Mouse (Mus musculus) E14TG2a.4 (cell line): ENCODE measurements at regions not wholly inside any gene's neighbourhood (a gene's known extent, or its start where the extent isn't known, plus 50 kb on each side); places are given as distances from the start of the nearest gene placed in this dataset.

Experiments used
- H3K27me3 ChIP-seq: 2 replicates; pipeline ENCODE4 v1.6.1; 2014; ENCODE audit warnings: low read length, control low read depth; ENCODE audit not compliant: insufficient read depth
- H3K36me3 ChIP-seq: 2 replicates; pipeline ENCODE4 v1.6.1; 2014; ENCODE audit warnings: low read length, control low read depth; ENCODE audit not compliant: insufficient read depth
- H3K4me1 ChIP-seq: replicated peaks from 2 replicates; pipeline ENCODE4 v1.6.1; 2014; ENCODE audit warnings: low read depth, low read length, control low read depth
- H3K4me3 ChIP-seq: replicated peaks from 2 replicates; pipeline ENCODE4 v1.5.1; 2014; ENCODE audit warnings: mild to moderate bottlenecking, low read length
- H3K9me3 ChIP-seq: 2 replicates; pipeline ENCODE4 v1.6.1; 2014; ENCODE audit warnings: low read length, control low read depth
- CTCF ChIP-seq: conservative IDR thresholded peaks from 2 replicates; pipeline ENCODE4 v1.5.1; 2014; ENCODE audit warnings: low read length
- NANOG ChIP-seq: IDR thresholded peaks from 2 replicates; pipeline ENCODE4 v1.6.1; 2014; ENCODE audit warnings: borderline replicate concordance, low read length, mixed read lengths
- POU5F1 ChIP-seq: IDR thresholded peaks from 2 replicates; pipeline ENCODE4 v1.6.1; 2014; ENCODE audit warnings: low read length, borderline replicate concordance

DNA sequence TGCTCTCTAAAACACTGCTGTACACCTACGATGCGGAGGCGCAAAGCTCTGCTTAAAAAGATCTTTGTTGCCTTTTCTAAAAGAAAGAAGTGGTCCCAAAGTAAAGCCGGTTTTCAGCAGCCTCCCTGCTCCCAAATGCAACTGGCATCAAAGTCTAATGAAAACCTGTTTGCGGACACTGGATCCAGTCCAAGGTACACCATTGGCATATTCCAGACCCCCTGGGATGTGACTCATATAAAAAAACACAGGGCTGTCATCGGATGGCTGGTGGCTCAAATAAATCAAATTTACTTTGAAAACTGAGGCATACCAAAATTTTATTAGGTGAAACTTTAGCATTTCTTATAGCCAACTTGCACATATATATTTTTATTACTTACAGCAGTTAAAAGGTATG lies 134.2 kb upstream of the Tbx18 start:
- no peak overlapping the region for H3K4me3 ChIP-seq

DNA sequence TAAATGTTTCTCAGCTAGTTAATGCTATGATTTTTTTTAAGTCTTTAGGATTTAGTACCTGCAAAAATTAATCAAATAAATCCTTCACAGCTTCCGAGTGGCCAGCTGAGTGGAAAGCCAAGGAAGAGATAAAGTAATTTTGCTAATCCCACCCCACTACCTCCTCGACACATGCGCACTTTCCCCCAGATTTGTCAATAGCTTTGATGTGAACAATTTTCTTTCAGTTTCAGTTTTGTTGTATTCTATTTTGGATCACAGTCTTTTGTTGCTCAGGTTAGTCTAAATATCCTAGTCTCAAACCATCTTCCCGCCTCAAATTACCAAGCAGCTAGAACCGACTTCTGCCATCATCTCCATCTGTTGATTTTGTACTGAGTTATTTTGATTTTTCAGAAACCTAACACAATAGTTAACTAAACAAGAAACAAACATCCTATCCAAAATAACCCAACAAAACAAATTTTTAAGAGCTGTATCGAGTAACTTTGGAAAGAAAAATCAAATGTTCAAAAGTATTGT lies 141.4 kb upstream of the Tbx18 start:
- no peaks in the 10 kb centered on the region for H3K9me3 ChIP-seq
- no peaks in the 10 kb centered on the region for H3K36me3 ChIP-seq
- no peaks in the 10 kb centered on the region for H3K27me3 ChIP-seq
- TF ChIP-seq POU5F1 (no peak), CTCF (no peak), NANOG (no peak)
- no peaks in the 10 kb centered on the region for H3K4me1 ChIP-seq
- H3K4me3 ChIP-seq = no peak overlapping the region

More for the DNA sequence above, 134.2 kb upstream of the Tbx18 start:
- H3K4me1 ChIP-seq = no peaks in the 10 kb centered on the region
- TF ChIP-seq POU5F1 = no peak
- TF ChIP-seq NANOG = no peak
- no peak for TF ChIP-seq CTCF
- no peaks in the 10 kb centered on the region for H3K36me3 ChIP-seq
- no peaks in the 10 kb centered on the region for H3K27me3 ChIP-seq
- no peaks in the 10 kb centered on the region for H3K9me3 ChIP-seq

DNA sequence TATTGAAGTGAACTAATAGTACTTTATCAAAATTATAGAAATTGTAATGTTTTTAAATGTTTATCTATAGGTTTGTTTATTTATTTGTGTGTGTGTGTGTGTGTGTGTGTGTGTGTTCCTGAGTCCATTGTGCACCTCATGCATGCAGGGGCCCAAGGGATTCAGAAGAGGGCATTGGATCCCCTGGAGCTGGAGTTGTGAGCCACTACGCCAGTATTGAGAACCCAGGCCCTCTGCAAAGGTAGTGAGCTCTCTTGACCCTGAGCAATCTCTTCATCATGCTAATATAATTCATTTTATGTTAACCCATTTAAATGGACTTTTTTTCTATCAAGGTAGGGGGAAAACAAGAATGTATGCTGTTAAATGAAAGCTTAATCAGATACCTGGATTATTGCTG lies 151.5 kb upstream of the Tbx18 start:
- Histone ChIP-seq H3K9me3 (peaks cover 15% of the 10 kb centered on the region), H3K36me3 (no peaks in the 10 kb centered on the region), H3K4me3 (no peak overlapping the region), H3K4me1 (no peaks in the 10 kb centered on the region), H3K27me3 (no peaks in the 10 kb centered on the region)
- TF ChIP-seq POU5F1 = no peak
- TF ChIP-seq NANOG = no peak
- no peak for TF ChIP-seq CTCF

DNA sequence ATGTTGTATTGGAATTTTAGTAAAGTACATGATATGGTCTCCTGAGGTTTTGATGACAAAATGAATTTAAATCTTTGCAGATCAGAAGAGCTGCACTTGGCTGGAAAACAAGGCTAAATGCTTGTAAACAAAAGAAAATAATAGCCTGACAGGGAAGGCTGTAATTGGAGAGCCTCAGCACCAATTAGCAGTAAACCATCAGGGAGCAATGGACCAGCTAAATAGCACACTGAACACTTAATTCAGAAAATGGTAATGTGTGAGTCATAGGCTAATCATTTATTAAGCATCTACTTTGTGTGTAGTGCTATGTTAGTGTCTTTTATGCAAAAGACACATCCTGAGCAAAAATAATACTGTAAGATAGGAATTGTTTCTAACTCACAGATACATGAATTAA lies 152.0 kb upstream of the Tbx18 start:
- TF ChIP-seq NANOG (no peak), POU5F1 (no peak), CTCF (no peak)
- Histone ChIP-seq H3K4me1 (no peaks in the 10 kb centered on the region), H3K27me3 (no peaks in the 10 kb centered on the region), H3K9me3 (peaks cover 10% of the 10 kb centered on the region), H3K4me3 (no peak overlapping the region), H3K36me3 (no peaks in the 10 kb centered on the region)

DNA sequence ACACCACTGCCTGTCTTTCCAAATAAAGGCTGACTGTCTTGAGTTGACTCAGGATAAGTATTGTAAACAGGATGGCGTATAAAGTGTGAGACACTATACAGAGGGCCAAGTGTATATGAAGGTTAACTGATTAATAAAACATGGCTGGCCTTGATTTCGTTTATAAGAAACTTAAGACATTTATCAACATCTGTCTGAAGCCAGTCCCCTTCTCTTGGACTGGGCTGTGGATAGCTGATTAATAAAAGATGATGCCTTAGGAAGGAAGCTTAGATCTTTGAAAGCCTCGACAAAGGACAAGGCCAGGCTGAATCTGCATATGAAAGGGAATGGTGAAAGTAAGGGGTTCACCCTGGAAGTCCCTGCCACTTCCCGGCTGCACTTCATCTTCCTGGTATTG lies 163.0 kb upstream of the Tbx18 start:
- TF ChIP-seq NANOG (peak; percentile 52; the same call in 1 of the 2 replicates), POU5F1 (peak; percentile 59; the same call in 1 of the 2 replicates), CTCF (no peak)
- Histone ChIP-seq H3K27me3 (no peaks in the 10 kb centered on the region), H3K4me1 (peaks cover 7% of the 10 kb centered on the region; the same call in 1 of the 2 replicates), H3K4me3 (no peak overlapping the region), H3K36me3 (no peaks in the 10 kb centered on the region), H3K9me3 (peaks cover 25% of the 10 kb centered on the region)

DNA sequence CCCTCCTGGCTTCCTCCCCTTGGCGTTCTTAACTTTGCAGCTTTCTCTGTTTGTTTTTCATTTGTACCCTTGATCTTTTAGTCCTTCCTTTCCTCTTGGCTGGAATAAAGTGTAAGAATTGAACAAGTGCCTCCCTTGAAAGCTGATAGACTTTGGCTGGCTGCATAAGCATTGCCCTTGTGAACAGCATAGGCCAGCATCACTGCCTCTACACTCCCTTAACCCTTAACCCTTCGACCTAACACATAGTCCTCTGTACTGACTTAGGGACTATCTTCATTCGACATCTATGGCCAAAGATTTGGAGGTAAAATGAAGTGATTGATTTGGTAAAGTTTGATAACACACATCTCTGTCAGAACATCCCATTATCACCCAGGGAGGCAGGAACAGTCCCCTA lies 163.5 kb upstream of the Tbx18 start:
- Histone ChIP-seq H3K4me1 (peaks cover 7% of the 10 kb centered on the region; the same call in 1 of the 2 replicates), H3K9me3 (peaks cover 25% of the 10 kb centered on the region), H3K27me3 (no peaks in the 10 kb centered on the region), H3K4me3 (no peak overlapping the region), H3K36me3 (no peaks in the 10 kb centered on the region)
- TF ChIP-seq NANOG (no peak), POU5F1 (no peak), CTCF (no peak)

DNA sequence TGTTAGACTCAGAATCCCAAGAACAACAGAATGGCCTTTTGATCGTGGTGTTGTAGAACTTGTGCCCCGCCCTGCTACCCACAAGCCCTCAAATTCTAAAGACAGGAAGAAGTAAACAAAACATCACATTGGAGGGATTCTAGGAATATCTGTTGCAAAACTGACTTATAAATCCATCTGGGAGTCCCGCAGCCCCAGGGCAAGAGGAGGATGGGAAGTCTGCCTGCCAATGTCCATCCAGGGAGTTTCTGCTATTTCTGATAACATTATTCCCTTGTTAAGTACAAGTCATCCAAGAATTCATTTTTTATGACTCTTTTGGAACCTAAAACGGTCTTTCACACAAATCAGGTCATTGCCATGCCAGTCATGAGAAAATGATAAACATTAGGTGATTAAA lies 164.5 kb upstream of the Tbx18 start:
- Histone ChIP-seq H3K4me3 (no peak overlapping the region), H3K27me3 (no peaks in the 10 kb centered on the region), H3K36me3 (no peaks in the 10 kb centered on the region), H3K9me3 (peaks cover 25% of the 10 kb centered on the region), H3K4me1 (peaks cover 7% of the 10 kb centered on the region; the same call in 1 of the 2 replicates)
- TF ChIP-seq CTCF = no peak

DNA sequence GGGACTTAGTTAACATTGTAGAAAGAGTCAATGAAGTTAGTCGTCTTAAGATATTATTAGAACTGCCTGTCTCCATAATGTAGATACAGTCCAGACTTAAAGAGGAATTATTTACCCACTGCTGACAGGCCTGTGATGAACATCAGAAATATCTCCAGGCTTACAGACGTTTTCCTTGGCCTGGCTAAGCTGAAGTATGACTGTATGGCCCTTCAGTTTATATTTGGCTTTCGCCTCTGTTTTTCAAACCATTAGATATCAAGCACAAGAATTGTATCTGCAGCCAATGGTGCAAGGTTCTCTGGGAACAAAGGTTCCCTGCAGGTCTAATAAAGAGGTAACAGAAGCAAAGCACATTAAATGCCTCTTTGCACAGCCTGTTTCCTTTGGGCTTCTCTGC lies 166.3 kb upstream of the Tbx18 start:
- Histone ChIP-seq H3K4me3 (no peak overlapping the region), H3K27me3 (no peaks in the 10 kb centered on the region), H3K4me1 (peaks cover 7% of the 10 kb centered on the region; the same call in 1 of the 2 replicates), H3K9me3 (peaks cover 21% of the 10 kb centered on the region), H3K36me3 (no peaks in the 10 kb centered on the region)
- no peak for TF ChIP-seq POU5F1
- no peak for TF ChIP-seq NANOG
- no peak for TF ChIP-seq CTCF

DNA sequence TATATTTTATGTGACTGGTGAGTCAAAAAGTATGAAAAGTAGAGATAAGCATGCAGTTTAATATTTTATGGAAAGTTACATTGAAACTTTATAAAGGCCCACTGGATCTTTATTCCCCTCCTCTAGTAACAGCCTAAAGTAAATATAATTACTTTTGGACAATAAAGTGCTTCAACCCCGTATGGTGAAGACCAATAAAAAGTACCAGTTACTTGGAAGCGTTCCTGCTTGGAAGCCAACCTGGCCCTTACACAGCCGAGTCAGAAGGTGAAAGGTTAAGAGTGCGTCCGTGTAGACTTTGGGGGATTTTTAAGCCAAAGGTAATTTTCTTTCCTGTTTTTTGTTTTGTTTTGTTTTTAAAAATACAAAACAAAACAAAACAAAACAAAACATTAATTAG lies 168.3 kb upstream of the Tbx18 start:
- Histone ChIP-seq H3K4me1 (peaks cover 7% of the 10 kb centered on the region; the same call in 1 of the 2 replicates), H3K4me3 (no peak overlapping the region), H3K9me3 (peaks cover 13% of the 10 kb centered on the region), H3K36me3 (no peaks in the 10 kb centered on the region), H3K27me3 (no peaks in the 10 kb centered on the region)
- TF ChIP-seq CTCF = no peak
- TF ChIP-seq POU5F1 = no peak
- TF ChIP-seq NANOG = no peak
